Mouse (Mus musculus) liver, postnatal 0 days (tissue): ENCODE measurements at regions not wholly inside any gene's neighbourhood (a gene's known extent, or its start where the extent isn't known, plus 50 kb on each side); places are given as distances from the start of the nearest gene placed in this dataset.

Experiments used
- CTCF ChIP-seq: sonication (generic); IDR thresholded peaks from 2 replicates; pipeline ENCODE4 v1.5.1; 2016; ENCODE audit warnings: antibody characterized with exemption, low read depth
- EP300 ChIP-seq: IDR thresholded peaks from 2 replicates; pipeline ENCODE4 v1.6.1; 2016; ENCODE audit warnings: antibody characterized with exemption, low read depth, mild to moderate bottlenecking

- no peak for TF ChIP-seq CTCF
- TF ChIP-seq EP300, result no peak
Observed at GRCm38 (mm10) chr4:89550515-89550914, 128.7 kb upstream of the Dmrta1 start.
